Mouse (Mus musculus) midbrain, embryonic 10.5 days (tissue): ENCODE measurements around the gene Mbnl1. TPM values are rescaled to one million over a fixed set of nuclear protein-coding genes. Genes with fewer than 3 reads are reported as not detected.

Source experiments
- DNase-seq: peaks from one replicate; pipeline ENCODE4 v3.0.0-alpha.2; 2017; ENCODE audit warnings: low spot score
- H3K27ac ChIP-seq: fragments of 300-500 bp; sonication (generic); replicated peaks from 2 replicates; pipeline ENCODE4 v1.5.1; 2016; ENCODE audit warnings: mild to moderate bottlenecking
- H3K27me3 ChIP-seq: fragments of 300-500 bp; sonication (generic); 2 replicates; pipeline ENCODE4 v1.6.1; 2016; ENCODE audit warnings: low read depth, mild to moderate bottlenecking; ENCODE audit not compliant: poor library complexity, severe bottlenecking
- H3K36me3 ChIP-seq: fragments of 300-500 bp; sonication (generic); 2 replicates; pipeline ENCODE4 v1.6.1; 2016; ENCODE audit warnings: mild to moderate bottlenecking, moderate library complexity
- H3K4me1 ChIP-seq: fragments of 300-500 bp; sonication (generic); 2 replicates; pipeline ENCODE4 v1.6.1; 2016
- H3K4me3 ChIP-seq: fragments of 300-500 bp; sonication (generic); 2 replicates; pipeline ENCODE4 v1.5.1; 2016; ENCODE audit warnings: mild to moderate bottlenecking, moderate library complexity
- H3K9me3 ChIP-seq: fragments of 300-500 bp; sonication (generic); replicated peaks from 2 replicates; pipeline ENCODE4 v1.6.1; 2016; ENCODE audit warnings: mild to moderate bottlenecking
- WGBS: fragments of 180-500 bp; shearing (Covaris S2); methylation state at CpG from one replicate; pipeline ENCODE4 v1.1.7; 2016; 5-methylcytosine and 5-hydroxymethylcytosine counted together
- polyA plus RNA-seq: library from polyadenylated mRNA; unstranded; fragments of >200 nt; fragmentation: Nextera tagmentation; extraction: Ambion mirVana; gene quantifications from 2 replicates; pipeline ENCODE4 v1.2.1, GENCODE M21; 2016

Gene Mbnl1
- polyA plus RNA-seq, 1 experiment from 2014 or later = 34.5 TPM

- Histone ChIP-seq H3K27ac (no peak overlapping the region), H3K4me1 (no peaks in the 10 kb centered on the region), H3K27me3 (no peaks in the 10 kb centered on the region), H3K36me3 (no peaks in the 10 kb centered on the region), H3K9me3 (no peaks in the 10 kb centered on the region), H3K4me3 (no peak overlapping the region)
- no peak for DNase-seq
- WGBS = 89% methylated on average over 4 of the region's 4 CpGs
Measured at GRCm38 (mm10) chr3:60541121-60541520, 68.5 kb downstream of the Mbnl1 start.

GRCm38 (mm10) chr3:60546196-60546595 is 73.6 kb downstream of the Mbnl1 start:
- no peak for DNase-seq
- Histone ChIP-seq H3K36me3 (no peaks in the 10 kb centered on the region), H3K9me3 (no peaks in the 10 kb centered on the region), H3K4me3 (no peak overlapping the region), H3K4me1 (peaks cover 8% of the 10 kb centered on the region), H3K27ac (no peak overlapping the region), H3K27me3 (no peaks in the 10 kb centered on the region)
- 79% methylated on average over 9 of the region's 9 CpGs for WGBS

- no peaks in the 10 kb centered on the region for H3K36me3 ChIP-seq
- H3K27me3 ChIP-seq = no peaks in the 10 kb centered on the region
- H3K4me3 ChIP-seq = no peak overlapping the region
- H3K27ac ChIP-seq = no peak overlapping the region
- H3K9me3 ChIP-seq = no peaks in the 10 kb centered on the region
- no peak for DNase-seq
- peaks cover 8% of the 10 kb centered on the region for H3K4me1 ChIP-seq
- 87% methylated on average over 4 of the region's 4 CpGs for WGBS
Measured at GRCm38 (mm10) chr3:60546904-60547303, 74.3 kb downstream of the Mbnl1 start.

GRCm38 (mm10) chr3:60550492-60550891 is 77.9 kb downstream of the Mbnl1 start:
- Histone ChIP-seq H3K36me3 (no peaks in the 10 kb centered on the region), H3K27me3 (no peaks in the 10 kb centered on the region), H3K4me3 (no peak overlapping the region), H3K27ac (no peak overlapping the region), H3K9me3 (no peaks in the 10 kb centered on the region), H3K4me1 (peaks cover 8% of the 10 kb centered on the region)
- WGBS = 52% methylated on average over 5 of the region's 5 CpGs
- DNase-seq = no peak

GRCm38 (mm10) chr3:60551650-60552049 is 79.0 kb downstream of the Mbnl1 start:
- 73% methylated on average over 3 of the region's 3 CpGs for WGBS
- DNase-seq = no peak
- H3K9me3 ChIP-seq = no peaks in the 10 kb centered on the region

GRCm38 (mm10) chr3:60553011-60553410 is 80.4 kb downstream of the Mbnl1 start:
- H3K36me3 ChIP-seq = no peaks in the 10 kb centered on the region
- no peak overlapping the region for H3K27ac ChIP-seq
- WGBS = 87% methylated on average over 3 of the region's 3 CpGs
- no peak overlapping the region for H3K4me3 ChIP-seq
- H3K27me3 ChIP-seq = no peaks in the 10 kb centered on the region
- no peak for DNase-seq
- no peaks in the 10 kb centered on the region for H3K9me3 ChIP-seq
- peaks cover 8% of the 10 kb centered on the region for H3K4me1 ChIP-seq

More at GRCm38 (mm10) chr3:60551650-60552049, 79.0 kb downstream of the Mbnl1 start:
- H3K36me3 ChIP-seq = no peaks in the 10 kb centered on the region
- peaks cover 8% of the 10 kb centered on the region for H3K4me1 ChIP-seq
- H3K27me3 ChIP-seq = no peaks in the 10 kb centered on the region
- H3K27ac ChIP-seq = no peak overlapping the region
- no peak overlapping the region for H3K4me3 ChIP-seq

DNA sequence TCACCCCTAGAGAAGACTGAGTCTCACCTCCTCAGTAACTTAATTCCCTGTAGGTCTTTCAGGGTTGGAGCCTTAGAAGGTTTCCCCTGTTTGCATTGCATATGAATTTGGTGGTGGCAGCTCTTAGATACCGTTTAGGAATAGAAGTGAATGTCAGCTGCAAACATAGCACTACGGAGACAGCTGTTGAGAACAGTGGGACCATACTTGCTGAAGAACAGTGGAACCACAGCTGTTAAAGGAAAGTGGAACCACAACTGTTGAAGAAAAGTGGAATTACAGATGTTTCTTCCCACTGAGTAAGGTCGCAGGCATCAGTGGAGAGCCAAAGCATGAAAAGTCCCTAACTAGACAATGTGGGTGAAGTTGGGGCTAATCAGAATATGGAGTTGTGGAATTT is 84.0 kb downstream of the Mbnl1 start:
- H3K27ac ChIP-seq = no peak overlapping the region
- H3K36me3 ChIP-seq = no peaks in the 10 kb centered on the region
- 88% methylated on average over 3 of the region's 3 CpGs for WGBS
- H3K4me3 ChIP-seq = no peak overlapping the region
- H3K27me3 ChIP-seq = no peaks in the 10 kb centered on the region
- peaks cover 18% of the 10 kb centered on the region for H3K4me1 ChIP-seq
- no peak for DNase-seq
- H3K9me3 ChIP-seq = no peaks in the 10 kb centered on the region

- WGBS = 71% methylated on average over 7 of the region's 7 CpGs
- no peak for DNase-seq
- Histone ChIP-seq H3K36me3 (no peaks in the 10 kb centered on the region), H3K4me3 (no peak overlapping the region), H3K9me3 (no peaks in the 10 kb centered on the region), H3K4me1 (peaks cover 25% of the 10 kb centered on the region), H3K27me3 (no peaks in the 10 kb centered on the region), H3K27ac (no peak overlapping the region)
Measured at GRCm38 (mm10) chr3:60558252-60558862, 85.7 kb downstream of the Mbnl1 start.

GRCm38 (mm10) chr3:60559762-60560161 is 87.1 kb downstream of the Mbnl1 start:
- Histone ChIP-seq H3K27me3 (no peaks in the 10 kb centered on the region), H3K4me1 (peaks cover 34% of the 10 kb centered on the region)
- 69% methylated on average over 2 of the region's 2 CpGs for WGBS

GRCm38 (mm10) chr3:60563529-60564243 is 91.1 kb downstream of the Mbnl1 start:
- DNase-seq = no peak
- H3K36me3 ChIP-seq = no peaks in the 10 kb centered on the region
- WGBS = 54% methylated on average over 10 of the region's 10 CpGs
- H3K9me3 ChIP-seq = no peaks in the 10 kb centered on the region
- no peak overlapping the region for H3K27ac ChIP-seq
- H3K27me3 ChIP-seq = no peaks in the 10 kb centered on the region
- peaks cover 31% of the 10 kb centered on the region for H3K4me1 ChIP-seq
- no peak overlapping the region for H3K4me3 ChIP-seq

More at GRCm38 (mm10) chr3:60559762-60560161, 87.1 kb downstream of the Mbnl1 start:
- DNase-seq = no peak
- Histone ChIP-seq H3K4me3 (no peak overlapping the region), H3K9me3 (no peaks in the 10 kb centered on the region), H3K27ac (no peak overlapping the region), H3K36me3 (no peaks in the 10 kb centered on the region)

- Histone ChIP-seq H3K36me3 (no peaks in the 10 kb centered on the region), H3K4me1 (peaks cover 31% of the 10 kb centered on the region)
Measured at GRCm38 (mm10) chr3:60564244-60564643, 91.6 kb downstream of the Mbnl1 start.

GRCm38 (mm10) chr3:60565204-60565603 is 92.6 kb downstream of the Mbnl1 start:
- Histone ChIP-seq H3K27me3 (no peaks in the 10 kb centered on the region), H3K27ac (no peak overlapping the region), H3K4me3 (no peak overlapping the region), H3K9me3 (no peaks in the 10 kb centered on the region), H3K4me1 (peaks cover 22% of the 10 kb centered on the region), H3K36me3 (no peaks in the 10 kb centered on the region)
- DNase-seq = no peak
- WGBS = 92% methylated on average over 3 of the region's 3 CpGs

More at GRCm38 (mm10) chr3:60564244-60564643, 91.6 kb downstream of the Mbnl1 start:
- Histone ChIP-seq H3K27me3 (no peaks in the 10 kb centered on the region), H3K4me3 (no peak overlapping the region), H3K9me3 (no peaks in the 10 kb centered on the region), H3K27ac (no peak overlapping the region)
- WGBS = 68% methylated on average over 2 of the region's 2 CpGs
- DNase-seq = no peak

DNA sequence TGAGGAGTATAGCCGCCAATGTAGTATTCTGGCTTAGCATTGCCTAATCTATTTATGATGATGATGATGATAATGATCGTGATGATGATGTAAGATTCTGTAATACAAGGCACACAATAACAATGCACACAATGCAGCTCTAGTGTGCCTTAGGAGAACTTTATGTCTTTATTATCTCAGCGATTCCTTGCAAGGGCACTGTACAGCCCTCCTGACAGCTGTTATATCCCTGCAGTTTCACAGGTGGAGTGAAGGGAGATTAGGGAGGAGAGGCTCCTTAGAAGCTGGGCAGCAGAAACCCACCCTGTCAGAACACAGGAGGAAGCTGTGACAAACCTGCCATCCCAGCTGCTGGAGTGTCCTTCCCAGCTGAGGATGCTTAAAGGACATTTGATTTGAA is 93.3 kb downstream of the Mbnl1 start:
- no peak for DNase-seq
- peaks cover 23% of the 10 kb centered on the region for H3K4me1 ChIP-seq
- H3K9me3 ChIP-seq = no peaks in the 10 kb centered on the region
- H3K4me3 ChIP-seq = no peak overlapping the region
- H3K27me3 ChIP-seq = no peaks in the 10 kb centered on the region
- no peak overlapping the region for H3K27ac ChIP-seq
- WGBS = 90% methylated on average over 3 of the region's 3 CpGs
- H3K36me3 ChIP-seq = no peaks in the 10 kb centered on the region
